Mouse (Mus musculus): ENCODE results near the gene Cpsf3. TPM values are rescaled to one million over a fixed set of nuclear protein-coding genes. Genes with fewer than 3 reads are reported as not detected.

Cpsf3 gene
- polyA plus RNA-seq, 1 experiment = 55.8 TPM

DNA sequence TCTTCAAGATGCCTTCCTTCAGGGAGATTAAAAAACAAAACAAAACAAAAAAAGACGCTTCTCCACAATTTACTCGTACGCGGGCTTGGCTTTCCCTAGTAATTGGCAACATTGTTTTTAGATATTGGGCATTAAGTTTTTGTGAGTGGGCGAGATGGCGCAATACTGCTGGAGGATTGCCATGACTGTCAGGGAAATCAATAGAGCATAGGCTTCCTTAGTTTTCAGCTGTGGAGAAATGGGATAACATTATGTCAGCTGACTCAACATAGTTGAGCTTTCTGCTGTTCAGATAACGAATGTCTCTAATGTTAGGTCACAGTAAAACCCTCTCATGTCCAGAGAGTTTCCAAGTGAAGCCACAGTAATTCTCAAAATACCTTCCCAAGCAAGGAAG lies 31.7 kb downstream of the Cpsf3 start:
- peak overlapping the region; percentile 85 for H3K4me3 ChIP-seq (ENCODE audit: insufficient read depth, low read length)
- TF ChIP-seq CTCF (IDR thresholded peaks at IDR 0.05; ENCODE audit: borderline replicate concordance, insufficient read depth, low read length) = no peak
- TF ChIP-seq POLR2A (IDR thresholded peaks at IDR 0.05; ENCODE audit: low read depth, low read length) = no peak; the same call in 1 of the 2 replicates

GRCm38 (mm10) chr12:21318143-21318895 lies 33.1 kb downstream of the Cpsf3 start:
- Histone ChIP-seq H3K4me3 (ENCODE audit: insufficient read depth, low read length) (no peak overlapping the region), H3K4me1 (ENCODE audit: control insufficient read depth, insufficient read depth, low read length) (peaks cover 5% of the 10 kb centered on the region; the same call in 1 of the 2 replicates), H3K27ac (ENCODE audit: insufficient read depth, low read length) (no peak overlapping the region)
- TF ChIP-seq POLR2A (IDR thresholded peaks at IDR 0.05; ENCODE audit: low read depth, low read length) (no peak), CTCF (IDR thresholded peaks at IDR 0.05; ENCODE audit: borderline replicate concordance, insufficient read depth, low read length) (peak; percentile 45; the same call in 1 of the 2 replicates)

More for the DNA sequence above, 31.7 kb downstream of the Cpsf3 start:
- H3K4me1 ChIP-seq (ENCODE audit: control insufficient read depth, insufficient read depth, low read length) = peaks cover 5% of the 10 kb centered on the region; the same call in 1 of the 2 replicates
- peak overlapping the region; percentile 73 for H3K27ac ChIP-seq (ENCODE audit: insufficient read depth, low read length)

DNA sequence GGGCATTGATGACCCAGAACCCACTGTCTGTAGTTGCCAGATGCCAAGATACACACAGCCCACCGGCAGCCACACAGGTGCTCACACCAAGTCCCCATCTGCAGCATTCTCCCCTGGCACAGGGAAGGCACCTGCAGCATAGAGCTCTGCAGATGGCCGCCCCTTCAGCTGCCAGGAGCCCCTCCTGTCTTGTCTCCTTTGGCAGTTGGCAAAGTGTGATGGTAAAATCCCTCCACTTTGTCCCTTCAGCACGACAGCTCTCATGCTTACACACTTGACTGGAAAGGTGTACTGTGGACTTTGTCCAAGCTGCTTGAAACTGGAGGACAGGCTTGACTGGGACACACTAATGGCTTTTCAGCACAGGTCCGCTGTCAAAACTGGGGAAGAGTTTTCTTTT lies 35.1 kb downstream of the Cpsf3 start:
- H3K4me1 ChIP-seq (ENCODE audit: control insufficient read depth, insufficient read depth, low read length) = peaks cover 5% of the 10 kb centered on the region; the same call in 1 of the 2 replicates
- H3K27ac ChIP-seq (ENCODE audit: insufficient read depth, low read length) = no peak overlapping the region
- no peak for TF ChIP-seq POLR2A (IDR thresholded peaks at IDR 0.05; ENCODE audit: low read depth, low read length)
- H3K4me3 ChIP-seq (ENCODE audit: insufficient read depth, low read length) = no peak overlapping the region

GRCm38 (mm10) chr12:21321170-21321569 lies 36.0 kb downstream of the Cpsf3 start:
- TF ChIP-seq CTCF (IDR thresholded peaks at IDR 0.05; ENCODE audit: borderline replicate concordance, insufficient read depth, low read length) (no peak), POLR2A (IDR thresholded peaks at IDR 0.05; ENCODE audit: low read depth, low read length) (no peak)
- Histone ChIP-seq H3K4me1 (ENCODE audit: control insufficient read depth, insufficient read depth, low read length) (peaks cover 5% of the 10 kb centered on the region; the same call in 1 of the 2 replicates), H3K4me3 (ENCODE audit: insufficient read depth, low read length) (no peak overlapping the region), H3K27ac (ENCODE audit: insufficient read depth, low read length) (no peak overlapping the region)

DNA sequence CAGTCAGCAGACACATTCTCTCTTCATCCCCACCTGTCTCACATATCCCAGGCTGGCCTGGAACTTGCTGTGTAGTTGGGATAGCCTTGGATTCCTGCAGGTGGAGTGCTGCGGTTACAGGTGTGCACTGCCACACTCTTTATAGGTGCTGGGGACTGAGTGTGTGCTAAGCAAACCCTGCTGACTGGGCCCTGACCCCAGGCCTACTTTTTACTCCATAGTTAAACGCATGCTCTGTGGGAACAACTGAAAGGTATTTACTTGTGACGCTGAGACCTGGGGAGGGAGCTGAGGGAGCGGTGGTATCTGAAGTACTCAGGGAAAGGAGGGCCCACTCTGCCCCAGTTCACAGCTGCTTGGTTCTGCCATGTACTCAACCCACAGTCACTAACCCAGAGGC lies 37.1 kb downstream of the Cpsf3 start:
- Histone ChIP-seq H3K4me1 (ENCODE audit: control insufficient read depth, insufficient read depth, low read length) (peaks cover 2% of the 10 kb centered on the region; the same call in 1 of the 2 replicates), H3K4me3 (ENCODE audit: insufficient read depth, low read length) (no peak overlapping the region), H3K27ac (ENCODE audit: insufficient read depth, low read length) (no peak overlapping the region)
- TF ChIP-seq POLR2A (IDR thresholded peaks at IDR 0.05; ENCODE audit: low read depth, low read length) (no peak), CTCF (IDR thresholded peaks at IDR 0.05; ENCODE audit: borderline replicate concordance, insufficient read depth, low read length) (no peak)

GRCm38 (mm10) chr12:21322856-21323255 lies 37.7 kb downstream of the Cpsf3 start:
- no peak overlapping the region for H3K4me3 ChIP-seq (ENCODE audit: insufficient read depth, low read length)
- no peaks in the 10 kb centered on the region for H3K4me1 ChIP-seq (ENCODE audit: control insufficient read depth, insufficient read depth, low read length)
- no peak overlapping the region for H3K27ac ChIP-seq (ENCODE audit: insufficient read depth, low read length)
- no peak for TF ChIP-seq POLR2A (IDR thresholded peaks at IDR 0.05; ENCODE audit: low read depth, low read length)
- no peak for TF ChIP-seq CTCF (IDR thresholded peaks at IDR 0.05; ENCODE audit: borderline replicate concordance, insufficient read depth, low read length)

DNA sequence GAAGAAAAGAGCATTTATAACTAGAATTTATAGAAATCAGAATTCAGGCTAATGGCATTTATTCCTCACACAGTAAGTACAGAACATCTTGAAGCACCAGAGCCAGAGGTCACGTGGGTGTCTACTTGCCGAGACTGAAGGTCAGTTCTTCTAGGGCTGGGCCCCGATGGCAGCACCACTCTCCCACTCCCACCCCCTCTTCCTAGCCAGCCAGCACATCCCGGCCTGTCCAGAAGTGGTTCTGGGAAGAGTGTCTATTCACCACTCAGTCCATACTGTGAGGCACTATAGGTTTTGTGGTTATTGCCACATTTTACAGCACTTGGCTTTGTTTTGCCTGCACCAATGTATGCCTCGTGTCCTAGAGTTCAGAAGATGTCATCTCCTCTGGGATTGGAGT lies 38.9 kb downstream of the Cpsf3 start:
- Histone ChIP-seq H3K4me1 (ENCODE audit: control insufficient read depth, insufficient read depth, low read length) (no peaks in the 10 kb centered on the region), H3K4me3 (ENCODE audit: insufficient read depth, low read length) (no peak overlapping the region), H3K27ac (ENCODE audit: insufficient read depth, low read length) (no peak overlapping the region)
- TF ChIP-seq POLR2A (IDR thresholded peaks at IDR 0.05; ENCODE audit: low read depth, low read length) = no peak
- TF ChIP-seq CTCF (IDR thresholded peaks at IDR 0.05; ENCODE audit: borderline replicate concordance, insufficient read depth, low read length) = no peak

DNA sequence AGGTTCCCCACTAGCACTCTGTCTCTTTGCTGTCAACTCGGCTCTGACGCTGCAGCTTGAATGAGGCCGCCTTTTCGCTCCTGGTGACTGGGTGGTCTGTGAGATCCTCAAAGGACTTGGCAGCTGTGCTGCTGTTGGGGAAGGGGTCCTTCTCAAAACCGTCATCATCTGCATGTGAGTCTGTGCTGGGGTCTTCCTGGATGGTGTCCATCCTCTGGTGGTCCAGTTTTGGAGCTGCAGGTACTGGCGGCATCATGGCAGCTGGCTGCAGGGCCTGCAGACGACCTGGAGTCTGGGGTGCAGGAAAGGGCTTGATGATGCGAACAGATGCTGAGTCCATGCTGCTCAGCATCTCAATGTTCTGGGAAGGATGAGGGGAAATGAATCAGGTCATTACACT lies 40.1 kb downstream of the Cpsf3 start:
- Histone ChIP-seq H3K4me1 (ENCODE audit: control insufficient read depth, insufficient read depth, low read length) (no peaks in the 10 kb centered on the region), H3K27ac (ENCODE audit: insufficient read depth, low read length) (no peak overlapping the region), H3K4me3 (ENCODE audit: insufficient read depth, low read length) (no peak overlapping the region)
- TF ChIP-seq POLR2A (IDR thresholded peaks at IDR 0.05; ENCODE audit: low read depth, low read length) (no peak), CTCF (IDR thresholded peaks at IDR 0.05; ENCODE audit: borderline replicate concordance, insufficient read depth, low read length) (no peak)

DNA sequence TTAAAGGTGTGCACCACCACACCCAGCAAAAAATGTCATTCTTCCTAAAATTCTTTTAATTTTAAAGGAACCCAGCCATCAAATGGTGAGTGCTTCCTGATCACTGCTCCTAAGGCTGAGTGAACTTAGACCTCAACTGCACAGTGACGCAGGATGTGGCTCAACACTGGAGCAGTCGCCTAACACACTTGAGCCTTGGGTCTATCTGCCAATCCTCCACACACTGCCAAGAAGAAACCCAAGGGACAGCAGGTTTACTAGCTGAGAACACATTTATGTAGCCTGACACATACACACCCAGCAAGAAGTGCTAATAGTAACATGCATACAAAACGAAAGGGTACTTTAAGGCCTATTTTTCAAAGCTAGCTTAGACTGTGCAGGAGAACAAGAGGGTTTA lies 41.1 kb downstream of the Cpsf3 start:
- TF ChIP-seq CTCF (IDR thresholded peaks at IDR 0.05; ENCODE audit: borderline replicate concordance, insufficient read depth, low read length) (no peak), POLR2A (IDR thresholded peaks at IDR 0.05; ENCODE audit: low read depth, low read length) (no peak)
- no peak overlapping the region for H3K4me3 ChIP-seq (ENCODE audit: insufficient read depth, low read length)
- H3K27ac ChIP-seq (ENCODE audit: insufficient read depth, low read length) = no peak overlapping the region
- H3K4me1 ChIP-seq (ENCODE audit: control insufficient read depth, insufficient read depth, low read length) = no peaks in the 10 kb centered on the region

DNA sequence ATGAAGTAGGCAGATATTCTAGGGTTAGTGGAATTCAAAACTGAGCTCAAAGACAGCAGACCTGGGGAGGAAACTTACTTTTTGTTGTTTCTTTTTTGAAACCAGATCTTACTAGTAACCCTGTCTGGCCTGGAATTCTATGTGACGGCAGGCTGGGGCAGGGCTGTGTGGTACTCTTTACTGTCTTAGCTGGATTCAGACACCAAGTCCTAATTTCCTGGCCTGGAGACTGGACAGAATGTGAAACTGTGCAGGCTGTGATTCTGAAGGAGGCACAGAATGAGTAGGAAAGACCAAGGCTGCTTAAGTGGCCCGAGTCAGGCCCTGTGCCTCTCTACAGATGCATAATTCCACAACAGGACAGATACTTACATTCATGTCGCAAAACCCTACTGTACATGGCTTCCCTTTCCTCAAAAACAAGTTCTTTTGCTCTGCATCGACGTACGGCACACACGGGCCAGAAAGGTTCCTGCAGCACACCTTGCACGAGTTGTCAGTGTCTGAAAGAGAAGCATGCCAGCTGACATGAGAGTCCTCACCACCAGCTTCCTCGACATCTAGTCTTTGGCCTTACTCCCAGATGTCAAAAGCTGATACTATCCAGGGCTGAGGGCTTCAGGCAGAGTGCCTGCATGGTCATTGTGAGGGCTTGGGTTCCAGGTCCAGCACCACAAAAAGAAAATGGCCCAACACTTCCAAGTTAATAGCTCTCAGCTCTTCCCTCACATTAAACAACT lies 44.6 kb downstream of the Cpsf3 start:
- TF ChIP-seq CTCF (IDR thresholded peaks at IDR 0.05; ENCODE audit: borderline replicate concordance, insufficient read depth, low read length) (no peak), POLR2A (IDR thresholded peaks at IDR 0.05; ENCODE audit: low read depth, low read length) (no peak)
- H3K4me3 ChIP-seq (ENCODE audit: insufficient read depth, low read length) = no peak overlapping the region
- H3K27ac ChIP-seq (ENCODE audit: insufficient read depth, low read length) = no peak overlapping the region
- H3K4me1 ChIP-seq (ENCODE audit: control insufficient read depth, insufficient read depth, low read length) = no peaks in the 10 kb centered on the region

Measured in embryonic fibroblast, embryonic 13.5 days (primary cell).